Mouse (Mus musculus): Measurements from ENCODE around the gene Arhgap15. TPM values are rescaled to one million over a fixed set of nuclear protein-coding genes. Genes with fewer than 3 reads are reported as not detected.

Gene Arhgap15
- polyA plus RNA-seq, 1 experiment = 0.71 TPM

GRCm38 (mm10) chr2:44146124-44146981 lies 397.7 kb downstream of the Arhgap15 start:
- DNase-seq (ENCODE audit: low read depth) = no peak
- TF ChIP-seq CTCF (IDR thresholded peaks at IDR 0.05; ENCODE audit: borderline replicate concordance, extremely low read depth, insufficient read depth, insufficient read length) = no peak
- TF ChIP-seq POLR2A (IDR thresholded peaks at IDR 0.05; ENCODE audit: borderline replicate concordance, extremely low read depth, insufficient read depth, insufficient read length, poor library complexity, severe bottlenecking) = no peak

GRCm38 (mm10) chr2:44147486-44147885 lies 398.9 kb downstream of the Arhgap15 start:
- TF ChIP-seq POLR2A (IDR thresholded peaks at IDR 0.05; ENCODE audit: borderline replicate concordance, extremely low read depth, insufficient read depth, insufficient read length, poor library complexity, severe bottlenecking) = no peak
- TF ChIP-seq CTCF (IDR thresholded peaks at IDR 0.05; ENCODE audit: borderline replicate concordance, extremely low read depth, insufficient read depth, insufficient read length) = no peak
- no peak for DNase-seq (ENCODE audit: low read depth)

GRCm38 (mm10) chr2:44147971-44148370 lies 399.3 kb downstream of the Arhgap15 start:
- DNase-seq (ENCODE audit: low read depth) = no peak
- TF ChIP-seq POLR2A (IDR thresholded peaks at IDR 0.05; ENCODE audit: borderline replicate concordance, extremely low read depth, insufficient read depth, insufficient read length, poor library complexity, severe bottlenecking) (no peak), CTCF (IDR thresholded peaks at IDR 0.05; ENCODE audit: borderline replicate concordance, extremely low read depth, insufficient read depth, insufficient read length) (no peak)

GRCm38 (mm10) chr2:44148550-44149100 lies 400.0 kb downstream of the Arhgap15 start:
- no peak for TF ChIP-seq POLR2A (IDR thresholded peaks at IDR 0.05; ENCODE audit: borderline replicate concordance, extremely low read depth, insufficient read depth, insufficient read length, poor library complexity, severe bottlenecking)
- TF ChIP-seq CTCF (IDR thresholded peaks at IDR 0.05; ENCODE audit: borderline replicate concordance, extremely low read depth, insufficient read depth, insufficient read length) = no peak
- no peak for DNase-seq (ENCODE audit: low read depth)

GRCm38 (mm10) chr2:44152301-44152700 lies 403.7 kb downstream of the Arhgap15 start:
- TF ChIP-seq POLR2A (IDR thresholded peaks at IDR 0.05; ENCODE audit: borderline replicate concordance, extremely low read depth, insufficient read depth, insufficient read length, poor library complexity, severe bottlenecking) = no peak
- no peak for TF ChIP-seq CTCF (IDR thresholded peaks at IDR 0.05; ENCODE audit: borderline replicate concordance, extremely low read depth, insufficient read depth, insufficient read length)
- no peak for DNase-seq (ENCODE audit: low read depth)

- no peak for DNase-seq (ENCODE audit: low read depth)
- TF ChIP-seq POLR2A (IDR thresholded peaks at IDR 0.05; ENCODE audit: borderline replicate concordance, extremely low read depth, insufficient read depth, insufficient read length, poor library complexity, severe bottlenecking) (no peak), CTCF (IDR thresholded peaks at IDR 0.05; ENCODE audit: borderline replicate concordance, extremely low read depth, insufficient read depth, insufficient read length) (no peak)
These were observed 411.7 kb downstream of the Arhgap15 start for GRCm38 (mm10) chr2:44160358-44160757.

GRCm38 (mm10) chr2:44165789-44166188 lies 417.2 kb downstream of the Arhgap15 start:
- DNase-seq (ENCODE audit: low read depth) = no peak
- no peak for TF ChIP-seq POLR2A (IDR thresholded peaks at IDR 0.05; ENCODE audit: borderline replicate concordance, extremely low read depth, insufficient read depth, insufficient read length, poor library complexity, severe bottlenecking)
- TF ChIP-seq CTCF (IDR thresholded peaks at IDR 0.05; ENCODE audit: borderline replicate concordance, extremely low read depth, insufficient read depth, insufficient read length) = no peak

GRCm38 (mm10) chr2:44166716-44167115 lies 418.1 kb downstream of the Arhgap15 start:
- no peak for DNase-seq (ENCODE audit: low read depth)
- TF ChIP-seq CTCF (IDR thresholded peaks at IDR 0.05; ENCODE audit: borderline replicate concordance, extremely low read depth, insufficient read depth, insufficient read length) = no peak
- no peak for TF ChIP-seq POLR2A (IDR thresholded peaks at IDR 0.05; ENCODE audit: borderline replicate concordance, extremely low read depth, insufficient read depth, insufficient read length, poor library complexity, severe bottlenecking)

GRCm38 (mm10) chr2:44184476-44184875 lies 435.9 kb downstream of the Arhgap15 start:
- DNase-seq (ENCODE audit: low read depth) = peak; percentile 37
- TF ChIP-seq CTCF (IDR thresholded peaks at IDR 0.05; ENCODE audit: borderline replicate concordance, extremely low read depth, insufficient read depth, insufficient read length) = no peak
- TF ChIP-seq POLR2A (IDR thresholded peaks at IDR 0.05; ENCODE audit: borderline replicate concordance, extremely low read depth, insufficient read depth, insufficient read length, poor library complexity, severe bottlenecking) = no peak

- DNase-seq (ENCODE audit: low read depth) = peak; percentile 18
- TF ChIP-seq POLR2A (IDR thresholded peaks at IDR 0.05; ENCODE audit: borderline replicate concordance, extremely low read depth, insufficient read depth, insufficient read length, poor library complexity, severe bottlenecking) = no peak
- TF ChIP-seq CTCF (IDR thresholded peaks at IDR 0.05; ENCODE audit: borderline replicate concordance, extremely low read depth, insufficient read depth, insufficient read length) = peak; percentile 13; the same call in 1 of the 2 replicates
These were observed 442.1 kb downstream of the Arhgap15 start for GRCm38 (mm10) chr2:44190749-44191148.

- TF ChIP-seq POLR2A (IDR thresholded peaks at IDR 0.05; ENCODE audit: borderline replicate concordance, extremely low read depth, insufficient read depth, insufficient read length, poor library complexity, severe bottlenecking) (no peak), CTCF (IDR thresholded peaks at IDR 0.05; ENCODE audit: borderline replicate concordance, extremely low read depth, insufficient read depth, insufficient read length) (no peak)
- DNase-seq (ENCODE audit: low read depth) = no peak
These were observed 443.4 kb downstream of the Arhgap15 start for GRCm38 (mm10) chr2:44192058-44192457.
